ENCODE assay signal across 9 mouse cellular contexts in genomic region chr2:179842610-179843389, GRCm38 (mm10).
DNase-seq lines count a peak whose midpoint lies in the region; ATAC-seq and TF ChIP-seq lines count a peak whose summit lies in the region.
"Had no signal": no experiment of that assay in that cellular context is flagged by ENCODE, and none has a peak within 500 bp of the region (broad histone marks: within the 10 kb centered on the region; RNA-seq: fewer than 3 reads in every experiment).

No protein-coding gene starts in this region.

- peaks cover 16% of the 10 kb centered on the region for H3K4me1 ChIP-seq in kidney, embryonic 15.5 days
- H3K4me1 ChIP-seq in kidney, adult 2 months (ENCODE audit: control insufficient read depth, insufficient read depth, low read length): no peaks in the 10 kb centered on the region
- peaks cover 22% of the 10 kb centered on the region for H3K4me1 ChIP-seq in embryonic facial prominence, embryonic 15.5 days
- H3K4me1 ChIP-seq in hindbrain, embryonic 13.5 days (replicated peaks): peaks cover 48% of the 10 kb centered on the region
- H3K4me1 ChIP-seq in midbrain, embryonic 12.5 days: peaks cover 24% of the 10 kb centered on the region

- 0 out of 2 replicates have a peak overlapping the region, but pooled peaks have one; percentile 10 for H3K9ac ChIP-seq in kidney, embryonic 15.5 days
- no peak overlapping the region for H3K9ac ChIP-seq in embryonic facial prominence, embryonic 15.5 days
- no peak overlapping the region for H3K9ac ChIP-seq in hindbrain, embryonic 13.5 days
- no peak overlapping the region for H3K9ac ChIP-seq in midbrain, embryonic 12.5 days (replicated peaks)
- H3K9ac ChIP-seq: liver, embryonic 14.5 days had no signal

- no peak for TF ChIP-seq POLR2A in kidney, adult 2 months (IDR thresholded peaks at IDR 0.05; ENCODE audit: low read depth, low read length)

- no peak overlapping the region for H3K4me3 ChIP-seq in kidney, embryonic 15.5 days (replicated peaks)
- no peak overlapping the region for H3K4me3 ChIP-seq in kidney, adult 2 months (ENCODE audit: insufficient read depth, low read depth, low read length)
- no peak overlapping the region for H3K4me3 ChIP-seq in embryonic facial prominence, embryonic 15.5 days (replicated peaks)
- H3K4me3 ChIP-seq in hindbrain, embryonic 13.5 days: no peak overlapping the region
- no peak overlapping the region for H3K4me3 ChIP-seq in midbrain, embryonic 12.5 days

- H3K27me3 ChIP-seq in kidney, embryonic 15.5 days: no peaks in the 10 kb centered on the region
- H3K27me3 ChIP-seq in kidney, adult 2 months (replicated peaks; ENCODE audit: control insufficient read depth, insufficient read depth, low read length): no peaks in the 10 kb centered on the region
- no peaks in the 10 kb centered on the region for H3K27me3 ChIP-seq in embryonic facial prominence, embryonic 15.5 days
- no peaks in the 10 kb centered on the region for H3K27me3 ChIP-seq in hindbrain, embryonic 13.5 days
- H3K27me3 ChIP-seq in midbrain, embryonic 12.5 days: no peaks in the 10 kb centered on the region

- peak; percentile 77 for ATAC-seq in kidney, embryonic 15.5 days (replicated peaks; ENCODE audit: low FRiP score)
- ATAC-seq in embryonic facial prominence, embryonic 15.5 days (ENCODE audit: insufficient number of reproducible peaks, low FRiP score, low TSS enrichment, low read depth): peak; percentile 49
- peak; percentile 67 for ATAC-seq in hindbrain, embryonic 13.5 days (ENCODE audit: low FRiP score)
- peak; percentile 28; the same call in 1 of the 2 replicates for ATAC-seq in midbrain, embryonic 12.5 days (ENCODE audit: low FRiP score, low read depth)
- no peak for ATAC-seq in CD4-positive, CD25-positive, alpha-beta regulatory T cell, adult 4 months

- H3K4me2 ChIP-seq in kidney, embryonic 15.5 days: no peak overlapping the region
- H3K4me2 ChIP-seq in embryonic facial prominence, embryonic 15.5 days (replicated peaks): no peak overlapping the region
- no peak overlapping the region for H3K4me2 ChIP-seq in hindbrain, embryonic 13.5 days
- no peak overlapping the region for H3K4me2 ChIP-seq in midbrain, embryonic 12.5 days (replicated peaks)

- no peaks in the 10 kb centered on the region for H3K9me3 ChIP-seq in kidney, embryonic 15.5 days (replicated peaks)
- H3K9me3 ChIP-seq in embryonic facial prominence, embryonic 15.5 days (replicated peaks): no peaks in the 10 kb centered on the region
- H3K9me3 ChIP-seq in hindbrain, embryonic 13.5 days: no peaks in the 10 kb centered on the region
- H3K9me3 ChIP-seq in midbrain, embryonic 12.5 days: no peaks in the 10 kb centered on the region

- no peak for TF ChIP-seq CTCF in kidney, adult 2 months (conservative IDR thresholded peaks at IDR 0.05; ENCODE audit: insufficient read depth, insufficient read length, low read depth, low read length)

- WGBS in kidney, embryonic 15.5 days: 69% methylated on average over 12 of the region's 12 CpGs
- 67% methylated on average over 12 of the region's 12 CpGs for WGBS in kidney, adult 2 months
- WGBS in embryonic facial prominence, embryonic 15.5 days: 66% methylated on average over 12 of the region's 12 CpGs
- 64% methylated on average over 12 of the region's 12 CpGs for WGBS in hindbrain, embryonic 13.5 days
- WGBS in midbrain, embryonic 12.5 days: 82% methylated on average over 12 of the region's 12 CpGs

- H3K27ac ChIP-seq in kidney, embryonic 15.5 days: 0 out of 2 replicates have a peak overlapping the region, but pooled peaks have one; percentile 9
- no peak overlapping the region for H3K27ac ChIP-seq in kidney, adult 2 months (ENCODE audit: insufficient read depth, low read depth, low read length)
- no peak overlapping the region for H3K27ac ChIP-seq in embryonic facial prominence, embryonic 15.5 days (replicated peaks)
- H3K27ac ChIP-seq in hindbrain, embryonic 13.5 days: peak overlapping the region; percentile 69
- H3K27ac ChIP-seq in midbrain, embryonic 12.5 days (replicated peaks): no peak overlapping the region; the same call in 1 of the 2 replicates
- H3K27ac ChIP-seq: liver, embryonic 14.5 days had no signal

- DNase-seq in kidney, adult 2 months: no peak
- DNase-seq in yolk sac, embryonic 10.5 days (ENCODE audit: low spot score): no peak
- no peak for DNase-seq in layer of hippocampus, adult 11-12 months (ENCODE audit: low spot score)

- H3K36me3 ChIP-seq in kidney, embryonic 15.5 days: no peaks in the 10 kb centered on the region
- no peaks in the 10 kb centered on the region for H3K36me3 ChIP-seq in kidney, adult 2 months (ENCODE audit: control insufficient read depth, insufficient read depth, low read length)
- H3K36me3 ChIP-seq in embryonic facial prominence, embryonic 15.5 days: no peaks in the 10 kb centered on the region
- no peaks in the 10 kb centered on the region for H3K36me3 ChIP-seq in hindbrain, embryonic 13.5 days
- H3K36me3 ChIP-seq in midbrain, embryonic 12.5 days: no peaks in the 10 kb centered on the region

Comparison
In these comparisons a context has a peak if more than half of its experiments do, and no peak if none do; other contexts are left out.
1. H3K27ac ChIP-seq: peak in kidney, embryonic 15.5 days (single experiment) and hindbrain, embryonic 13.5 days (single experiment); none in kidney, adult 2 months (single experiment), embryonic facial prominence, embryonic 15.5 days (single experiment) and midbrain, embryonic 12.5 days (single experiment).